Mouse (Mus musculus): ENCODE data around the gene Stk24.

Gene Stk24

GRCm38 (mm10) chr14:121379116-121379826, 540 bp downstream of the Stk24 start:
- no peak for DNase-seq (ENCODE audit: low read depth)

GRCm38 (mm10) chr14:121378243-121379115, 1.3 kb downstream of the Stk24 start:
- DNase-seq (ENCODE audit: low read depth), result no peak

- no peak for DNase-seq (ENCODE audit: low read depth)
Observed at GRCm38 (mm10) chr14:121376566-121376965, 3.2 kb downstream of the Stk24 start.

DNA sequence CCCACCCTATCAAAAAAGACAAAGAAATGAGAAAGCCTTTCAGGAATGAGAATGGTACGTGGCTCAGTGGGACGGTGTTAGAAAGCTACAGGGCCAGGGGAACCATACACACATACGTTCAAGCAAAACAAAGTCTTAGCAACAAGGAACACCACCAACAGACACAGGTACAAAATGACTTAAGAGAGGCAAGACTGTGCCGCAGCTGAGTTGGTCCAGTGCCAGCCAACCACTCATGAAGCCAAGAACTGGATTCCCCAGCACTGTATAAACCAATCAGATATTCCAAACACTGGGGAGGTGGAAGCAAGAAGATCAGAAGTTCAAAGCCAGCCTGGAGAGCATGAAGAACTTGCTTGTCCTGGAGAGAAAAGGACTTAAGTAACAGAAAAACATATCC, 5.9 kb downstream of the Stk24 start:
- no peak for DNase-seq (ENCODE audit: low read depth)

DNA sequence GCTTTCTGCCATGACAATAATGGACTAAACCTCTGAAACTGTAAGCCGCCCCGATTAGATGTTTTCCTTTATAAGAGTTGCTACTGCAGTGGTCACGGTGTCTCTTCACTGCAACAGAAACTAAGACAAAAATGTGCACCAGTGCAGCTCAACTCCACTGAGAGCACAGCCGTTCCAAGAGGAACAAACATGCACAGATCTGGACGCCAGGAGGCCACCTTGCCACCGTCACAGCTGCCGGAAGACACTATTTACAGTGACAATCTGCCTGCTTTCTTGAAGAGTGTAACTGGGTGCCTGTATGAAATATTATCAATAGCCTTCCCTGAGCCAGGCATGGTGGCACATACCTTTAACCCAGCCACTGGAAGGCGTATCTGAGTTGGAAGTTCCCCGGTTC, 6.8 kb downstream of the Stk24 start:
- no peak for DNase-seq (ENCODE audit: low read depth)

DNA sequence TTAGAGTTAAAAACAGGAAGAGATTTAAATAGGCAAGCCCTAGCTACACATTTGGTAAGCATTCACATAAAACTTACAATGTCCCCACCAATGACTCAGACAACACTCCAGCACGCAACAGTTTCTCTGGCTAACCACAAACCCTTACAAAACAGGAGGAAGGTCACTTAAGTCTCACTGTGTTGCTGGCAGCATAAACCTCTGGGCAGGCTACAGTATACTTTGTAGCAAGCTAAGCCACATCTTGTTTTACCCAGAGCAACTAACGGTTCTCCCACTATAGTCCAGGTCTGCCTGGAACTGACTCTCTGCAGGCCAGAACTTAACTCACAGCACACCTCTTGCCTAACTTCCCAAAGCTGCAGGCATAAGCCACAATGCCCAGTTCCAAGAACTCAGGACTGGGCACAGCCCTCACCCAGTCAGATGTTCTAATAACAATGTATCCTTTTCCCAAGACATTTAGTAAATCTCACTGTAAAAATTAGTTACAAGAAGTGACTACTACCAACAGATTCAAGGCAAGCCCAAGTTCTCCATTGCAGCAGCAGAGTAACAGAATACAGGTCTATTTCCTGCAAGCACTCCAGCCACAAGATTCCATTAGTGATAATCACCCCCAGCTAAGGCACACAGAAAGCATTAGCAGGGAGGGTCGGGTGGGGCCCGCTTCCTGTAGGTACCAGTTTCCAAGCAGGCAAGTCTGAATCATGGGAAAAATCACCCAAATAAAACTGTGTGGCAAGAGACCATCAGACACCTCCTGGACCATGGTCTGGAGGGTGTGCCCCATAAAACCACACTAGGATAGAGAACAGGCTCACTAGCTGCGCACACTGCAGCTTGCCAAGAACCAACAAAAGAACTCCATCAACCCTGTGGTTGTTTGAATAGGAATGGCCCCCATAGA, 7.6 kb downstream of the Stk24 start:
- peak; percentile 87 for DNase-seq (ENCODE audit: low read depth)

DNA sequence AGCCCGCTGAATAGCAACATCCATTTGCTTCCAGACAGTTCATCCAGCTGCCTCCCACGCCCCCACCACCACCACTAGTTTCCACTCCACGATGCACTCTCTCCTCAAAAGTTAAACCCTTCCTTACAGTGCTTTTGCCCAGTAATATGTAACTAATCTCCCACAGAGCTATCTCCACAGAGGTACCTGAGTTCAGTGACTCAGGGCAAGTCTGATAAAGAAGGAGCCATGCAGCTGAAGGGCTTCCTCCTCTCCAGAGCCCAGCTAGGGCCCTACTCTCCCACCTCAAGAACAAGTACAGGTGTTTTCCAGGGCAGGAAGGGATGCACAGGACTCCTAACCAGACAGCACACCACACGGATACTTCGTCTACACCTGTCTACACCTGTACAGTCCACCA, 10.4 kb downstream of the Stk24 start:
- no peak for DNase-seq (ENCODE audit: low read depth)

DNA sequence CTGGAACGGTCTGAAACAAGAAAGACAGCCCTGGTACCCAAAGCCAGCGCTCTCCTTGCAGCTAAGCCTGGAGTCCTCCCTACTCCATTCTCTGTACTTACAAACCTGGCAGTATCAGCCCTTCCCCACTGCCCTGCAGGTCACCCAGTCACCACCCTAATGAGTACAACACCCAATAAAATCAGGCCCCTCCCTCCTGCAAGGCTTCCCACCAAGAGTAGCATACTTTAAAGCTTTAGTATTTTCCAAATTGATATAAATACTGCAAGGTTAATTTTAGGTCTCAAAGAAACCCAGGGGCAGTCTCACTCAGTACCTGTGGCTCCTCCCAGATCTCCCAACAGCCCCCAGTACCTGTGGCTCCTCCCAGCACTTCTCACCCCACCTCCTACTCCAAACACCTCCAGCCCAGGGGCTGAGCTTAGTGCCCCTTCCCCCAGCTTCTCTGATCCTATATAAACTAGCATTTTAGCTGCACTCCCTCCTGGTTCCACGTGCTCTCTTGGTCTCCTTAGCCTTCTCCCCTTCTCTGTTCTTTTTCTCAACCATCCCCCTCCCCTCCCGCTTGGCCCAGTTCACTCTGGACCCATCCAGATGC, 11.6 kb downstream of the Stk24 start:
- DNase-seq (ENCODE audit: low read depth), result no peak

- DNase-seq (ENCODE audit: low read depth), result no peak
Observed at GRCm38 (mm10) chr14:121365991-121366728, 13.7 kb downstream of the Stk24 start.

- no peak for DNase-seq (ENCODE audit: low read depth)
Observed at GRCm38 (mm10) chr14:121365390-121365789, 14.4 kb downstream of the Stk24 start.

GRCm38 (mm10) chr14:121364282-121364681, 15.5 kb downstream of the Stk24 start:
- DNase-seq (ENCODE audit: low read depth), result no peak

DNA sequence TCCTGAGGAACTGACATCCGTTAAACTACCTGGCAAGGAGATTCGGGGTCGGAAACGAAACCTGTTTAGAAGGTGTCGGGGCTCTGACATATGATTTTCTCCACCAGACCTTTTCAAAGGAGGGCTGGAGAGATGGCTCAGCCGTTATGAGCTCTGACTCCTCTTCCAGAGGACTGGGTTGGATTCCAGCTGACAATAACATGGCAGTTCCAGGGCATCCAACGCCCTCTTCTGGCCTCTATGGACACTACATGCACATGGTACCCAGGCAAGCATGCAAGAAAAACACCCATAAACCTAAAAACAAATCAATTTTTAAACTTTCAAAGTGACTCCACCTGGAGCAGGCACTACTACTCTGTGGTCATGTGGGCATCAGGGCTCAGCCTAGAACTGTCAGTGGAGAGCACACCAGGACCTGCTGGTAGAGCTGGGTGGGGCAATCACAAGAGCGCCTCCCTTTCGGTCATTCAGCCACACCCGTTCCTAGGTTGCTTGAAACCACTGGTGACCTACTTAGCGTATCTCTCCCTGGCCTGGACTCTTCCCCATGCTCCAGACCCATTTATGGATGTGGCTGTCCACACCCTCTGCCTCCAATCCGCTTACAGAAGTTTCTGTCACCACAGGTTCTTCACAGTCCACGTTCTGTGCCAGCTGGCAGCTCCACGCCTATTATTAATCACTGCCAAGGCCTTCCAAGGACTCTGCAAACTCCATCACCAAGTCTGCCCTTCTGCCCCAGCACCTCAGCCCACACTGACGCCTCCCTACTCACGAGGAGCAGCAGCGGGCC, 18.3 kb downstream of the Stk24 start:
- peak; percentile 98 for DNase-seq (ENCODE audit: low read depth)

DNA sequence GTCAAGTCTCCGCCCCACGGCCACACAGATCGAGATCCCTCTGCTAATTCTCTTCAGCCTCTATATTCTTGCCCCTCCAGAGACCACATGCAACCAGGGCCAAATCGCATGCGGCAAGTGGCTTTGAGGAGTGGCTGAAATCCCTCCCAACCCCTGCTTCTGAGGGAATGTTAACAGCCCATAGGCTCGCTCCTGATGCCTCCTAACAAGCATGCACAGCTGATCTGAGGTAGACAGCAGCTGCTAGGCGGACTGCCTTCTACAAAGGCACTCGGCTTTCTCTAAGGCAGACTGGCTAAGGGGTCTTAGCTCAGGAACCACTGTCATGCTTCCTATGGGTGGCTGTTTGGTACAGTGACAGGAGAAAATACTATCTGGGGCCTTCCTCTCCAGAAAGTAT, 20.0 kb downstream of the Stk24 start:
- no peak for DNase-seq (ENCODE audit: low read depth)

GRCm38 (mm10) chr14:121359015-121359414, 20.8 kb downstream of the Stk24 start:
- DNase-seq (ENCODE audit: low read depth), result no peak

DNA sequence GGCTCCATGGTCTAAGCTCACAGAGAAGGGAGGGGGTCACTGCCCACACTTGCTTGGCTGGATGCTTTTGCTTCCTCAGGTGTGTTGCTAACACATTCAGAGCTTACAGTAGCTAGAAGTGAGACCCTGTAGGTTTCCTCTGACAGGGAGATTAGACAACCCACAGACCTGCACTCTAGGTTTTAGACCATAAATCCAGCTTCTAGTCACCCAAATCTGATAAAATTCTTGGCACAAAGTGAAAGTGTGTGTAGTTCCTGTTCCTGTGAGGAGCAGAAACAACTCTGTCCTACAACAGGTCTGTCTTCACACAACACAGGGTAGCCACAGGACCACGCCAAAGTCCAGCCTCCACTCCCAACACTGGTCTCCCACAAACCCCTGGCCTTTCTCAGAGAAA, 21.5 kb downstream of the Stk24 start:
- no peak for DNase-seq (ENCODE audit: low read depth)

GRCm38 (mm10) chr14:121356336-121356862, 23.4 kb downstream of the Stk24 start:
- DNase-seq (ENCODE audit: low read depth), result no peak

- no peak for DNase-seq (ENCODE audit: low read depth)
Observed at GRCm38 (mm10) chr14:121355732-121356131, 24.1 kb downstream of the Stk24 start.

- DNase-seq (ENCODE audit: low read depth), result no peak
Observed at GRCm38 (mm10) chr14:121353648-121354377, 26.0 kb downstream of the Stk24 start.

GRCm38 (mm10) chr14:121352744-121353143, 27.1 kb downstream of the Stk24 start:
- no peak for DNase-seq (ENCODE audit: low read depth)
